Mouse (Mus musculus) megakaryocyte, embryonic 14.5 days (primary cell): Measurements from ENCODE around the gene Capn10. TPM values are rescaled to one million over a fixed set of nuclear protein-coding genes. Genes with fewer than 3 reads are reported as not detected.

ENCODE experiments used
- H3K27me3 ChIP-seq: replicated peaks from 2 replicates; pipeline ENCODE3; 2012; ENCODE audit warnings: inconsistent platforms
- H3K36me3 ChIP-seq: replicated peaks from 2 replicates; pipeline ENCODE3; 2012; ENCODE audit warnings: low read length, inconsistent platforms, mixed read lengths
- H3K4me1 ChIP-seq: 2 replicates; pipeline ENCODE4 v1.6.1; 2012; ENCODE audit warnings: inconsistent platforms
- H3K4me3 ChIP-seq: replicated peaks from 2 replicates; pipeline ENCODE3; 2012; ENCODE audit warnings: moderate library complexity, mild to moderate bottlenecking, inconsistent platforms
- H3K9me3 ChIP-seq: 2 replicates; pipeline ENCODE4 v1.6.1; 2012; ENCODE audit warnings: inconsistent platforms
- FLI1 ChIP-seq: IDR thresholded peaks from 2 replicates; pipeline ENCODE4 v1.6.1; 2012; ENCODE audit warnings: low read length, inconsistent platforms, mixed read lengths
- GATA1 ChIP-seq: IDR thresholded peaks from 3 replicates; pipeline ENCODE4 v1.6.1; 2012; ENCODE audit warnings: mixed read lengths, low read length, inconsistent platforms, borderline replicate concordance
- polyA plus RNA-seq: library from polyadenylated mRNA; stranded (reverse); fragments of >175 nt; gene quantifications from 2 replicates; pipeline ENCODE4 v1.2.3, GENCODE M21; 2012; ENCODE audit warnings: low replicate concordance; ENCODE audit not compliant: insufficient read depth

Capn10 gene
- polyA plus RNA-seq, 1 experiment: 12.4 TPM

DNA sequence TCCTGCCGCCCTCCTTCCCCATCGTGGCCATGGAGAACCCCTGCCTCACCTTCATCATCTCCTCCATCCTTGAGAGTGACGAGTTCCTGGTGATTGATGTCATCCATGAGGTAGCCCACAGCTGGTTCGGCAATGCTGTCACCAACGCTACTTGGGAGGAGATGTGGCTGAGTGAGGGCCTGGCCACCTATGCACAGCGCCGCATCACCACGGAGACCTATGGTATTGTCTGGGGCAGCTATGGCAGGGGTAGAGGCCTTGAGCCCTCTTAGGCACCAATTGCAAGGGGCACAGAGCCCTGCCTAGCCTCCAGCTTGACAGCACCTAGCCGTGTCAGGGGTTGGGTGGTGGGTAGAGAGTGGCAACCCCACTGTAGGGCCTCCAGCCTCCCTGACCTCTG lies 17.5 kb upstream of the Capn10 start:
- Histone ChIP-seq H3K9me3 (no peaks in the 10 kb centered on the region), H3K4me1 (peaks cover 34% of the 10 kb centered on the region), H3K4me3 (no peak overlapping the region), H3K27me3 (no peaks in the 10 kb centered on the region), H3K36me3 (peaks cover 85% of the 10 kb centered on the region)
- TF ChIP-seq GATA1 (no peak), FLI1 (no peak)

DNA sequence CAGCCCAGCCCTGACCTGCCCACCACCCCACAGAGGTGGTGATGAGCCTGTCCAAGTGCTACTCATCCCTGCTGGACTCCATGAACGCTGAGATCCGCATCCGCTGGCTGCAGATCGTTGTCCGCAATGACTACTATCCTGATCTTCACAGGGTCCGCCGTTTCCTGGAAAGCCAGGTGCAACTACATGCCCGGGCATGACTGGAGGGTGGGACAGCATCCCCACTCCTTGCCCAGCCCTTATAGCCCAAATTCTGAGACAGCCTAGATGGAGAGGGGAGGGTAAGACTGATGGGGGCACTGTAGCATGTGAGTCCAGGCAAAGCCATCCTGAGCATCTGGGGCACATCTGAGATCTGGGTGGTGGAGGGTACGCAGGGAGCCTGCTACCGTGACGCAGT lies 15.0 kb upstream of the Capn10 start:
- TF ChIP-seq FLI1 (no peak), GATA1 (no peak)
- H3K4me1 ChIP-seq: peaks cover 20% of the 10 kb centered on the region; the same call in 1 of the 2 replicates
- H3K36me3 ChIP-seq: peaks cover 72% of the 10 kb centered on the region
- H3K4me3 ChIP-seq: peak overlapping the region; percentile 25
- no peaks in the 10 kb centered on the region for H3K9me3 ChIP-seq
- peaks cover 7% of the 10 kb centered on the region for H3K27me3 ChIP-seq

DNA sequence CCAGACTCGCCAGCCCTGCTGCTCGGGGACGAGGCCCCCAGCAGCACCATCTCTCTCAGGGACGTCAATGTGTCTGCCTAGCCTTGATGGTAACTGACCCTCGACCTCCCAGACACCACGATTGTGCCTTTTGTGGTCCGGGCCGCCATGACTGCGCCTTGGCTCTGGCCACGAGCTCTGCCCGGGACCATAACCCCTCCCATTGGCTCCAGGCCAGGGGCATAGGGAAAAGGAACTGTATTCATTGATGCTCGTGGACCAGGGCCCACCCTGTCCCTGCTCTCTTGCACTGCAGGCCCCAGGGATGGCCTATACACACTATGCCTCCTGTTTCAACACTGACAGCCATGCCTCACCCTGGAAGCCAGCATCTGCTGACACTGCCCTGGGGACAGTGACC lies 14.4 kb upstream of the Capn10 start:
- TF ChIP-seq FLI1 (no peak), GATA1 (no peak)
- no peak overlapping the region for H3K4me3 ChIP-seq
- H3K4me1 ChIP-seq: peaks cover 20% of the 10 kb centered on the region; the same call in 1 of the 2 replicates
- H3K36me3 ChIP-seq: peaks cover 66% of the 10 kb centered on the region
- H3K9me3 ChIP-seq: peaks cover 4% of the 10 kb centered on the region; the same call in 1 of the 2 replicates
- H3K27me3 ChIP-seq: peaks cover 7% of the 10 kb centered on the region

DNA sequence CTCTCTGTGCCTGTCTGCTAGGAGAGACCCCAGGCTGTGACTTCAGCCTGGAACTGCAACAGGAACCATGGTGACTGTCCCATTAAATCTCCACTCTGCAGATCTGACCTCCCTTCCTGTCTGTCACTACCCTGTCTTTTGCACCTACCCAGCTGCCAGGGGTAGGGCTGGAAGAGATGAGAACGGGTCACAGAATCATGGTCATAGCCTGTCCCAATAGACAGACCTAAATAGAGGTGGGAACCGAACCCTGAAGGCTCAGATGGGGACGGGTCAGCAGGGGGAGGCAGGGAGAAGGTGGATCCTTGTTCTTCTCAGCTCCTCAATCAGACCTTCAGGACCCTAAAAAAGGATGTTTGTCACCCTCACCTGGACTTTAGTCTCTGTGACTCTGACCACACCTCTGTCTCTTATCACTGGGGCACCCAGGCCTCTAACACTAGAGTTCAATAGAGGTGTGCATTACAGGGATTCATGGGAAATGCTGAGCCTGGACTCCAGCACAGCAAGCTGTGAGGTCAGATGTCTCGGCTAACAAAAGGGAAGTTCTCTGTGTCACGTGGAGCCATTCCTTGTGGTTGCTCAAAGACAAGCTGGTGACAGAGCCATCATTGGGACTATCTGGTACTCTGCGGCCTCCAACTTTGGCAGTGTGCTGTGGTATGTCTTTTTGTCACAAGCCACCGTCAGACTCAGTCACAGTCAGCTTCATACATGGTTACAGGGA lies 13.5 kb upstream of the Capn10 start:
- Histone ChIP-seq H3K36me3 (peaks cover 57% of the 10 kb centered on the region), H3K27me3 (peaks cover 7% of the 10 kb centered on the region)
- TF ChIP-seq FLI1 (no peak), GATA1 (no peak)

DNA sequence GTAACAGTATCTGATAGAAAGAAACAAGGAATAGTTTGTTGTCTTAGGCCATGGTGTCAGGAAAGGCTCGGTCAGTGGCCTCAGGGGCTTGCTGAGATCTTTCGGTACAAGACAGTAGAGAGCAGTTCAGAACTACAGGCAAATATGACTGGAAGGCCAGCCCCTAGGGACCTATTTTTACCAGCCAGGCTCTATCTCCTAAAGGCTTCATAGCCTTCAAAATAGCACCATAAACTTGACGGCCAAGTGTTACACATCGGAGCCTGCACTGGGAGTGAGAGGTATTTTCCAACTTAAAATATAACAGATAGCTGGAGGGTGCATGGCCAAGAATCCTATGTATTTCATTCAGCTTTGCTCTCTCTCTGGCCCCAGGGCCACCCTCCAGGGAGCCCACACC lies 12.7 kb upstream of the Capn10 start:
- H3K9me3 ChIP-seq: peaks cover 16% of the 10 kb centered on the region
- H3K4me3 ChIP-seq: no peak overlapping the region
- TF ChIP-seq FLI1 (no peak), GATA1 (no peak)
- H3K4me1 ChIP-seq: peaks cover 20% of the 10 kb centered on the region; the same call in 1 of the 2 replicates
- H3K27me3 ChIP-seq: peaks cover 7% of the 10 kb centered on the region
- H3K36me3 ChIP-seq: peaks cover 49% of the 10 kb centered on the region

More for the DNA sequence above, 13.5 kb upstream of the Capn10 start:
- H3K4me3 ChIP-seq: no peak overlapping the region
- H3K4me1 ChIP-seq: peaks cover 20% of the 10 kb centered on the region; the same call in 1 of the 2 replicates
- H3K9me3 ChIP-seq: peaks cover 10% of the 10 kb centered on the region

DNA sequence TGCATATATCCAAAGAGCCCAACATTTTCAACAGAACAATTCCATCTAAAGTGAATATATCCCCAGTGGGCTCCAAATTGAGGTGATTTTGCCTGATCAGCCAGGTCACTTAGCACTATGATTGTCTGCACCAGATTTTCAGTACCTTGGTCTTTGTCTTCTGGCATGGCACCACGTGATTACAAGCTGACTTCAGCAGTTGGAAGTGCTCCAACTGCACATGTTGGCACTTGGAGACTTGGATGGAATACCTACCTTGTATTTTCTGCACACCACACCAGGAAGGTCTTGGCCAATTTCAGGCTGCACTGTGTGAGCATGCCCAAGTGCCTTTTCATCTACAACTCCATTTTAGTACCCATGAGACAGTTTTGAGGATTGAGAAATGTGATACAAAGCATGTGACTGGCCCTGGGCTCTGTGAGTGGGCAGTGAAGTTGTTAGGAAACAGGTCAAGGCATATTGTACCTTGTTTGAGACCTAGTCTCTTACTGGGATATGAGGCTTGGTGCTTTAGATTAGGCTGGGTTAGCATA lies 3.9 kb upstream of the Capn10 start:
- TF ChIP-seq FLI1 (no peak), GATA1 (no peak)
- H3K36me3 ChIP-seq: no peaks in the 10 kb centered on the region
- peaks cover 25% of the 10 kb centered on the region for H3K27me3 ChIP-seq
- peaks cover 22% of the 10 kb centered on the region for H3K4me1 ChIP-seq
- peaks cover 38% of the 10 kb centered on the region for H3K9me3 ChIP-seq
- no peak overlapping the region for H3K4me3 ChIP-seq

DNA sequence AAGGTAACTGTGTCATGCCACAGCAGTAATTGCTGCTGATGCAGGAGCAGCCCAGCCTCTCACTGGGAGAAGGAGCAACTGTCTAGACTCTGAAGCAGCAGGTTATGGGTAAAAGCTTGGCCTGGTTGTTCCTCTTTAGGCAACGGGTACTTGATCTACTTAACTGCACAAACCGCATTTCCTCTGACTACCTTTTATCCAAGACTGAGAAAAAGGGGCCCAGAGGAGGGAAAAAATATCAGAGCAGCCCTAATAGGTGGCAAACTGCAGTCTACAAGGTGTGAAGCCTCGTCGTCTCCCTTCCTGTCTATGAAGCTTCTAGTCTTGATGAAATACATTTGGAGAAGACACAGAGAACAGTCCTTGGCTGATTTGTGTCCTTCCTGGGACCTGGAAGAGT lies 565 bp upstream of the Capn10 start:
- peaks cover 15% of the 10 kb centered on the region for H3K36me3 ChIP-seq
- H3K4me1 ChIP-seq: peaks cover 42% of the 10 kb centered on the region
- H3K4me3 ChIP-seq: peak overlapping the region; percentile 94
- peaks cover 18% of the 10 kb centered on the region for H3K27me3 ChIP-seq
- TF ChIP-seq GATA1 (no peak), FLI1 (no peak)
- peaks cover 17% of the 10 kb centered on the region for H3K9me3 ChIP-seq

DNA sequence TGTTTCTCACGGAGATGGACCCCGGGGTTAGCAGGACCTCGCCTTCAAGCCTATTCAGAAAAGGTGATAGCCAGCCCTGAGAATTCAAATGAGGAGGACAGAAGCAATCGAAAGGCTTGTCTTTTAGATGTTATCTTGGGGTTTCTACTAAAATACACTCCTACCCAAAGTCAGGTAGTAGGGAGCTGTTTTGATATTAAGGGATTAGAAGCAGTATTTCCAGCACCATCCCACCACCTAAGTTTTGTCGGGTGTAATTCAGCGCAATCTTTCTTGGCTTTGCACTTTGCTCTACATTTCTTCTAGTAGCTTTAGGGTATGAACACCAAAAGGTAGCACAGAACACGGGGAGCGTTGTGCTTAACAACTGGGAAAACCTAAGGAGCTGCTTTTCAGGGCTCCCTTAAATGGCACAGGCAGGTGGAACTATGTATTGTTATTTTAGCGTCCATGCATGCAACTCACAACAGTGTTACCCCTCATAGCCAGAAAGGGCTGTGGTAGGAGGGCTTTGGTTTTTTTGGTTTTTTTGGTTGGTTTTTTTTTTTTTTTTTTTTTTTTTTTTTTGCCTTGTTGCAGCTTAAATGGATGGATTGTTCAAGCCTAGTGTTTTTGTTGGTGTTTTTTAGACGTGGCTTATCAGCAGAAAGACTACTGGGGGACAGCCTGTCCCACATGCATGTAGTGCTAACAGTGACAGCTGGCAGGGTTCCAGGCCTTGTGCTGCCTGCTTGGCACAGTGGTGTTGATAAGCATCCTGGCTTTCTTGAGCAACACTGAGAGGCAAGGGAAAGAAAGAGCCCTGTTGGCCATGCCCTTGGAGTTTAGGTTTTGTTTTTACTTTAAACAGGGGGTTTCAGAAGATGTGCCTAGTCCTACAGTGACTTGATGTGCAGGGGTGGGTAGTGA lies 1.1 kb downstream of the Capn10 start:
- peak overlapping the region; percentile 94 for H3K4me3 ChIP-seq
- TF ChIP-seq FLI1 (no peak), GATA1 (no peak)
- H3K4me1 ChIP-seq: peaks cover 42% of the 10 kb centered on the region
- H3K27me3 ChIP-seq: peaks cover 5% of the 10 kb centered on the region
- peaks cover 17% of the 10 kb centered on the region for H3K9me3 ChIP-seq
- peaks cover 32% of the 10 kb centered on the region for H3K36me3 ChIP-seq

DNA sequence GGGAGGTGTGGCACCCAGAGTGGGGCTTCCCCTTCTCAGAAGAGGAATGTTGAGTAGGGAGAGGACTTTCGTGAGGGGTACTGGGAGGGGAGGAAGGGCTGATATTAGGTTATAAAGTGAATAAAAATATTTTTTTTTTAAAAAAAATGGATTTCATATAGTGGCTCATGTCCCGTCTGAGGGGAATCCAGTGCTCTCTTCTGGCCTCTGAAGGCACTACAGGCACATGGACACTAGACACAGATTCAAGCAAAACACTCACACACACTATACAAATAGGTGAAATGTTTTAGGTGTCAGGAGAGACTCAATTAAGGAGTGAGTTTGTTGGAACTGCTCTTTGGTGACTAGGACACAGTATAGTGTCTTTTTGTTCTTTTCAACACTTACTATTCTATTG lies 1.8 kb downstream of the Capn10 start:
- H3K36me3 ChIP-seq: peaks cover 38% of the 10 kb centered on the region

More for the DNA sequence above, 1.8 kb downstream of the Capn10 start:
- Histone ChIP-seq H3K9me3 (peaks cover 17% of the 10 kb centered on the region), H3K27me3 (peaks cover 4% of the 10 kb centered on the region), H3K4me1 (peaks cover 42% of the 10 kb centered on the region), H3K4me3 (peak overlapping the region; percentile 94)
- TF ChIP-seq GATA1: no peak
- no peak for TF ChIP-seq FLI1
